16 mouse cellular contexts compared by ENCODE assay signal in the genomic region with DNA sequence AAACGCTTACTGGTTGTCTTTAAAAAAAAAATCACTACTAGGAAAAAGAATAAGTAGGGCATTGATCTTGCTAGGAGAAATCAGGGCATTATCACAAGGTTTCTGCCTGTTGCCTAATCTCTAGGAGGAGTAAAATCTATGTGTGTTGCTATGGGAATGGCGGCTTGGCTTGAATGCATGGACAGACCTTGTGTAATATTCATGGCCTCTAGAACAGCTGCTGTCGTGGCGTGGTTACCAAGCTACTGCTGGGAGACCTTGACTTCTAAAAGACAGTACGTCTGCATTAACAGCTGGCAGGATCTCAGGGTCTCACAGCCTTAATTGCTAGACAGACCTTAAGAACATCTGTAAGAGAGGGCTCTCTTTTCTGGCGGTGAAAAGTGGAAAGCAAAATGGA.
A peak's percentile ranks its signal among the peaks of the same experiment; 100 is the strongest.
DNase-seq lines count a peak whose midpoint lies in the region; ATAC-seq lines count a peak whose summit lies in the region.
"Had no signal": no experiment of that assay in that cellular context is flagged by ENCODE, and none has a peak within 500 bp of the region (broad histone marks: within the 10 kb centered on the region; RNA-seq: fewer than 3 reads in every experiment).

No protein-coding gene starts in this region.

- no peak overlapping the region for H3K9ac ChIP-seq in intestine, embryonic 16.5 days (ENCODE audit: low read depth, low read length)
- no peak overlapping the region for H3K9ac ChIP-seq in intestine, embryonic 15.5 days
- 0 out of 2 replicates have a peak overlapping the region, but pooled peaks have one; percentile 0 for H3K9ac ChIP-seq in hindbrain, embryonic 15.5 days
- no peak overlapping the region for H3K9ac ChIP-seq in neural tube, embryonic 11.5 days (ENCODE audit: low read length)
- H3K9ac ChIP-seq: embryonic facial prominence, embryonic 12.5 days; heart, embryonic 15.5 days; liver, embryonic 12.5 days had no signal

- no peaks in the 10 kb centered on the region; the same call in 1 of the 2 replicates for H3K4me1 ChIP-seq in intestine, embryonic 16.5 days (ENCODE audit: control insufficient read depth, insufficient read depth, low read length)
- H3K4me1 ChIP-seq in intestine, embryonic 15.5 days (replicated peaks), result 0 out of 2 replicates have a peak, but pooled peaks cover 3% of the 10 kb centered on the region
- H3K4me1 ChIP-seq in hindbrain, embryonic 15.5 days (replicated peaks), result peaks cover 27% of the 10 kb centered on the region
- H3K4me1 ChIP-seq in neural tube, embryonic 11.5 days (ENCODE audit: control insufficient read depth, insufficient read depth, low read length), result peaks cover 4% of the 10 kb centered on the region; the same call in 1 of the 2 replicates
- H3K4me1 ChIP-seq: liver, embryonic 12.5 days had no signal

- H3K4me2 ChIP-seq in intestine, embryonic 16.5 days (ENCODE audit: low read depth, low read length), result no peak overlapping the region
- no peak overlapping the region for H3K4me2 ChIP-seq in intestine, embryonic 15.5 days (replicated peaks)
- peak overlapping the region; percentile 56 for H3K4me2 ChIP-seq in hindbrain, embryonic 15.5 days
- no peak overlapping the region for H3K4me2 ChIP-seq in neural tube, embryonic 11.5 days (ENCODE audit: low read depth)
- H3K4me2 ChIP-seq: embryonic facial prominence, embryonic 12.5 days; heart, embryonic 15.5 days; liver, embryonic 12.5 days had no signal

- H3K27me3 ChIP-seq in intestine, embryonic 16.5 days (replicated peaks; ENCODE audit: control insufficient read depth, insufficient read depth, low read length), result no peaks in the 10 kb centered on the region
- H3K27me3 ChIP-seq in intestine, embryonic 15.5 days (replicated peaks), result no peaks in the 10 kb centered on the region
- H3K27me3 ChIP-seq in hindbrain, embryonic 15.5 days, result no peaks in the 10 kb centered on the region
- no peaks in the 10 kb centered on the region for H3K27me3 ChIP-seq in neural tube, embryonic 11.5 days (ENCODE audit: control insufficient read depth, insufficient read depth, low read length)
- H3K27me3 ChIP-seq: embryonic facial prominence, embryonic 12.5 days; heart, embryonic 15.5 days; liver, embryonic 12.5 days; megakaryocyte, embryonic 14.5 days had no signal

- peak; percentile 12 for DNase-seq in adrenal gland, postnatal 25 days
- peak; percentile 28 for DNase-seq in neural tube, embryonic 11.5 days (ENCODE audit: low spot score)
- DNase-seq in cerebellum, adult 11 months, result no peak
- no peak for DNase-seq in left cerebral cortex, adult 18-20 months (ENCODE audit: low spot score in 2 of 2)
- DNase-seq: kidney, adult 9 months; layer of hippocampus, postnatal 36 days; right cerebral cortex, postnatal 14 days had no signal

- peak; percentile 59; the same call in 1 of the 2 replicates for ATAC-seq in intestine, embryonic 16.5 days
- no peak for ATAC-seq in intestine, embryonic 15.5 days
- ATAC-seq in hindbrain, embryonic 15.5 days (ENCODE audit: low FRiP score, low read depth), result peak; percentile 52; the same call in 1 of the 2 replicates
- 0 out of 2 replicates have a peak, but pooled peaks have one; percentile 45 for ATAC-seq in neural tube, embryonic 11.5 days (ENCODE audit: insufficient read depth, low FRiP score, low TSS enrichment)
- no peak for ATAC-seq in granulocyte monocyte progenitor cell, adult 5-6 weeks (replicated peaks; ENCODE audit: poor library complexity, severe bottlenecking)
- ATAC-seq: CD4-positive, CD25-positive, alpha-beta regulatory T cell, adult 4 months; liver, embryonic 12.5 days had no signal

- no peak overlapping the region for H3K4me3 ChIP-seq in intestine, embryonic 16.5 days (ENCODE audit: low read length)
- H3K4me3 ChIP-seq in intestine, embryonic 15.5 days (replicated peaks), result no peak overlapping the region
- H3K4me3 ChIP-seq in hindbrain, embryonic 15.5 days, result peak overlapping the region; percentile 41
- no peak overlapping the region for H3K4me3 ChIP-seq in neural tube, embryonic 11.5 days (ENCODE audit: low read depth, low read length)
- H3K4me3 ChIP-seq: embryonic facial prominence, embryonic 12.5 days; heart, embryonic 15.5 days; liver, embryonic 12.5 days; megakaryocyte, embryonic 14.5 days had no signal

- WGBS in intestine, embryonic 16.5 days, result 66% methylated on average over 6 of the region's 6 CpGs
- WGBS in intestine, embryonic 15.5 days, result 65% methylated on average over 6 of the region's 6 CpGs
- WGBS in hindbrain, embryonic 15.5 days, result 30% methylated on average over 6 of the region's 6 CpGs
- WGBS in neural tube, embryonic 11.5 days, result 59% methylated on average over 6 of the region's 6 CpGs

- H3K27ac ChIP-seq in intestine, embryonic 16.5 days (ENCODE audit: low read length), result no peak overlapping the region
- H3K27ac ChIP-seq in intestine, embryonic 15.5 days, result no peak overlapping the region
- H3K27ac ChIP-seq in hindbrain, embryonic 15.5 days (replicated peaks), result peak overlapping the region; percentile 69
- H3K27ac ChIP-seq in neural tube, embryonic 11.5 days (ENCODE audit: low read depth, low read length), result no peak overlapping the region
- H3K27ac ChIP-seq: embryonic facial prominence, embryonic 12.5 days; heart, embryonic 15.5 days; liver, embryonic 12.5 days had no signal

- no peaks in the 10 kb centered on the region for H3K9me3 ChIP-seq in intestine, embryonic 16.5 days (ENCODE audit: control insufficient read depth, low read length)
- no peaks in the 10 kb centered on the region for H3K9me3 ChIP-seq in intestine, embryonic 15.5 days
- no peaks in the 10 kb centered on the region for H3K9me3 ChIP-seq in hindbrain, embryonic 15.5 days
- no peaks in the 10 kb centered on the region for H3K9me3 ChIP-seq in neural tube, embryonic 11.5 days (ENCODE audit: control insufficient read depth, low read length)
- H3K9me3 ChIP-seq: embryonic facial prominence, embryonic 12.5 days; heart, embryonic 15.5 days; liver, embryonic 12.5 days; megakaryocyte, embryonic 14.5 days had no signal

- no peaks in the 10 kb centered on the region for H3K36me3 ChIP-seq in intestine, embryonic 16.5 days (ENCODE audit: control insufficient read depth, insufficient read depth, low read length)
- H3K36me3 ChIP-seq in intestine, embryonic 15.5 days, result no peaks in the 10 kb centered on the region
- H3K36me3 ChIP-seq in hindbrain, embryonic 15.5 days, result no peaks in the 10 kb centered on the region
- H3K36me3 ChIP-seq in neural tube, embryonic 11.5 days (ENCODE audit: control insufficient read depth, insufficient read depth, low read length), result no peaks in the 10 kb centered on the region
- H3K36me3 ChIP-seq: embryonic facial prominence, embryonic 12.5 days; heart, embryonic 15.5 days; liver, embryonic 12.5 days had no signal

Comparison
In these comparisons a context has a peak if more than half of its experiments do, and no peak if none do; other contexts are left out.
1. ATAC-seq: peak in intestine, embryonic 16.5 days (single experiment), hindbrain, embryonic 15.5 days (single experiment) and neural tube, embryonic 11.5 days (single experiment); none in intestine, embryonic 15.5 days (single experiment) and granulocyte monocyte progenitor cell, adult 5-6 weeks (single experiment).
2. DNase-seq: peak in adrenal gland, postnatal 25 days (single experiment) and neural tube, embryonic 11.5 days (single experiment); none in cerebellum, adult 11 months (single experiment) and left cerebral cortex, adult 18-20 months (0 of 2).